Mouse (Mus musculus): Measurements from ENCODE around the gene Gm5108. TPM values are rescaled to one million over a fixed set of nuclear protein-coding genes. Genes with fewer than 3 reads are reported as not detected.

The Gm5108 gene
- polyA plus RNA-seq, 1 experiment = not detected

DNA sequence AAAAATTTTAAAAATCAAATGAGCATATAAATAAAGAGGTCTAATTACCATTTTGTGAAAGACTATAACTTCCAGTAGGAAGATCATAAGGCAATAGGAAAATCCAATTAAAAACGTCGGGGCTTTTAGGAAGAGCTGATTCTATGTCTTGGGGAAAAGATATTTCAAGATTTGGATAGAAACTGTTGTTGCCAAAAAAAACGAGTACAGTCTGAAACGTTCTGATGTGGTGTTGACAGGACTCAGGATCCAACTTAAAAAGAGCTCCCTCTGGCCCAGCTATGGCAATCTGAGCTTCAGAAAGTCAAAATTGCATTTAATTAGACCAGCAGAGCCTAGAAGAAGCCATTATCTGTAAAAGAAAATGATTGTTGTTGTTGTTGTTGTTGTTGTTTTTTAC lies 12.6 kb downstream of the Gm5108 start:
- Histone ChIP-seq H3K4me1 (ENCODE audit: control insufficient read depth, insufficient read depth, low read length) (peaks cover 3% of the 10 kb centered on the region; the same call in 1 of the 2 replicates), H3K4me3 (ENCODE audit: insufficient read depth, low read length) (no peak overlapping the region), H3K27ac (ENCODE audit: insufficient read depth, low read length) (no peak overlapping the region)
- TF ChIP-seq CTCF (IDR thresholded peaks at IDR 0.05; ENCODE audit: extremely low read depth, insufficient read depth, low read length) (no peak), POLR2A (IDR thresholded peaks at IDR 0.05; ENCODE audit: extremely low read depth, insufficient read depth, low read length) (no peak)

DNA sequence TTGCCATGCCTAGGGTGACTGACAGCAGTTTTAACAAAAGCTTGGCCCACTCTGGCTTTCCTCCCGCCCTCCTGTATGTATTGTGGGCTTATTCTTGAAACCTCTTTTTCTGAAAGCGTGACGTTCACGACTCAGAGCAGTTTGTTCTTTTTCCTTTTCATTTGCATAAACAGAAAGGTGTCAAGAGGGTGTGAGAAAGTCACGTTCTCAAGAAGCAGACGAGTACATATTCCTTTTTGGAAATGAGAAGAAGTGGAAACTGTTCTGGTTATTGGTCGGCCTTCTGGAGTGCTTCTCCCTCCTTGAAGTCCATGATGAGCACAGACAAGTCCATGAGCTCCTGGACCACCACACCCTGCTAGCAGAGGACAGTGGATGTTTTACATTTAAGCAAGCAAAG lies 14.0 kb downstream of the Gm5108 start:
- peaks cover 3% of the 10 kb centered on the region; the same call in 1 of the 2 replicates for H3K4me1 ChIP-seq (ENCODE audit: control insufficient read depth, insufficient read depth, low read length)
- no peak overlapping the region for H3K27ac ChIP-seq (ENCODE audit: insufficient read depth, low read length)
- TF ChIP-seq CTCF (IDR thresholded peaks at IDR 0.05; ENCODE audit: extremely low read depth, insufficient read depth, low read length) (no peak), POLR2A (IDR thresholded peaks at IDR 0.05; ENCODE audit: extremely low read depth, insufficient read depth, low read length) (no peak)
- no peak overlapping the region for H3K4me3 ChIP-seq (ENCODE audit: insufficient read depth, low read length)

DNA sequence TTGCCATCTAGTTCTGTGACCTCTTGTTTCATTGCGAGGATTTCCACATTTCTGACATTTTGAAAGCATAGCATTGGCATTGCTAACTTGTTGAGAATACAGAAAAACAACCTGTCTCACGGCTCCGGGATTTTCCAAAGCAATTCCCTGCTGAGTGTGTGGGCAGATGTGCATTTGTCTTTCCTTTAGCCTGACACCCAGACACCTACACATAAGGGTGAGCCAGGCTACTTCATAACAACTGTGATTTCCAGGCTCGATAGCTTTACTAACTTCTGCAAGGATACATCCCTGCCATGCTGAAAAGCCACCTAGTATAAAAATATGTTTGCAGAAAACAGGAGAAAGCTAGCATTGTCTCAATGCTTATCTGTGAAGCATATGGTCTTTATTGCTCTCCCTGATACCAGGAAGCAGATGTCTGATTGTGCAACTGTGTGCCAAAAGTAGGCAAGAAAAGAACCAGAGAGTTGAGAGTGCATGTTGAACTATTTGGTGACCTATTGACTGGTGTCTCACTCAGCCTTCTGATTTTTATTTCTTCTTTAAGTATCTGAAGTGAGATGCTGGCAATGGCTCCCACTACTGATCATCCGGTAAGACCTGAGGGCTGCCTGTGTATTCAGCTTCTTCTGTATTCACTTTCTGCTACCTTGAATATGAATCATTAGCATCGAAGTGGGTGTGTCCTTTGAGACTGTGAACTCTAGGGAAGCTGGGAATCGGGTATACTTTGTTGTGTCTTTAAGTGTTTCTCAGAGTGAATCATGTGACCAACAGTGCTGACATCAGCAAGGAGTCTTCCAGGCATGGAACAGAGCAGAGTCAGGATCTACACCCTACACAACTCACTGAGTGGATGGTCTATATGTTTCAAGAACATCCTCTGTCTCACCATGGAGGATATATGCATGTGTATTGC lies 20.5 kb downstream of the Gm5108 start:
- Histone ChIP-seq H3K4me3 (ENCODE audit: insufficient read depth, low read length) (no peak overlapping the region), H3K4me1 (ENCODE audit: control insufficient read depth, insufficient read depth, low read length) (no peaks in the 10 kb centered on the region; the same call in 1 of the 2 replicates), H3K27ac (ENCODE audit: insufficient read depth, low read length) (no peak overlapping the region)
- TF ChIP-seq POLR2A (IDR thresholded peaks at IDR 0.05; ENCODE audit: extremely low read depth, insufficient read depth, low read length) (no peak), CTCF (IDR thresholded peaks at IDR 0.05; ENCODE audit: extremely low read depth, insufficient read depth, low read length) (no peak)

DNA sequence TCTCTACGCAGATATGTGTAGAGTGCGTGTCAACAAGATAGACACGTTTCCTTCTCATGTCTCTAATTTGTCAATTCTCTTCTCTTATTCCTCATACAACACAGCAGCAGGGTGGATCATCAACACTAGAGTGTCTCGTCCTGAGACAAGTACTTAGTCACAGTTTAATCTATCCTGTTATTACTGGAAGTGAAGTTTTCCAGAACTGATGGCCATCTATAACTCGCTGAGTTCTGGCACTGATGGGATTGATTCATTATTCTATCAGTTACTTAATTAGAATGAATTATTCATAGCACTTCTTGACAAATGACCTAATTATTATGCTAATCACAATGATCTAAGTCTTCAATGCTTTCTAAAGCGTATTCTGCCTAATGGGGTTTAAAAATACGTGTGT lies 28.1 kb downstream of the Gm5108 start:
- Histone ChIP-seq H3K27ac (ENCODE audit: insufficient read depth, low read length) (no peak overlapping the region), H3K4me1 (ENCODE audit: control insufficient read depth, insufficient read depth, low read length) (no peaks in the 10 kb centered on the region), H3K4me3 (ENCODE audit: insufficient read depth, low read length) (no peak overlapping the region)
- TF ChIP-seq CTCF (IDR thresholded peaks at IDR 0.05; ENCODE audit: extremely low read depth, insufficient read depth, low read length) (no peak), POLR2A (IDR thresholded peaks at IDR 0.05; ENCODE audit: extremely low read depth, insufficient read depth, low read length) (no peak)

DNA sequence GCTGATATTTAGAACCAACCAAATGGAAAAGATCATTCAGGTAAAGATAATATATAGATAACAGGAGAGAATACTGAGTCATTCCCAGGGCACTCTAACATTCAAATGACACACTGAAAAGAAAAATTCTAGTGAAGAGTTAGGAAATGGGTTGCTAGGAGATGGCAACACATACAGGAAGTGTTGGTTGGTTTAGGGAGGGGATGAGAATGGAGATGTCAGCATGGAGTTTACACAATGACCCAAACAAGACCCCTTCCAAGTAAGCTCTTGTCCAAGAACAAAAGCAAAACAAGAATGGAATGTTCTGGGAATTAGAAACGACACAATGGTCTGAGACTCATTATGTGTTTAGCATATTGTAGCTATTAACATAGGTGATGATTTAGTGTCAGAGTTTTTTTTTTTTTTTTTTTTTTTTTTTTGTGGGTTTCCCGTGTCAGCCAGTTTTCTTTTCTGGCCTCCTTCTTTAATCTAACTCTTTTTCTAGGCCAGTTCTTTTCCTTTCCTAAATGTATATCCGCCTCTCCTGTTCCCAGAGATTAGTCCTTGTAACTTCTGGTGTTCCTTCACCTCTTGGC lies 40.6 kb downstream of the Gm5108 start:
- H3K27ac ChIP-seq (ENCODE audit: insufficient read depth, low read length) = no peak overlapping the region
- no peak overlapping the region for H3K4me3 ChIP-seq (ENCODE audit: insufficient read depth, low read length)
- no peaks in the 10 kb centered on the region for H3K4me1 ChIP-seq (ENCODE audit: control insufficient read depth, insufficient read depth, low read length)
- no peak for TF ChIP-seq CTCF (IDR thresholded peaks at IDR 0.05; ENCODE audit: extremely low read depth, insufficient read depth, low read length)
- no peak for TF ChIP-seq POLR2A (IDR thresholded peaks at IDR 0.05; ENCODE audit: extremely low read depth, insufficient read depth, low read length)

DNA sequence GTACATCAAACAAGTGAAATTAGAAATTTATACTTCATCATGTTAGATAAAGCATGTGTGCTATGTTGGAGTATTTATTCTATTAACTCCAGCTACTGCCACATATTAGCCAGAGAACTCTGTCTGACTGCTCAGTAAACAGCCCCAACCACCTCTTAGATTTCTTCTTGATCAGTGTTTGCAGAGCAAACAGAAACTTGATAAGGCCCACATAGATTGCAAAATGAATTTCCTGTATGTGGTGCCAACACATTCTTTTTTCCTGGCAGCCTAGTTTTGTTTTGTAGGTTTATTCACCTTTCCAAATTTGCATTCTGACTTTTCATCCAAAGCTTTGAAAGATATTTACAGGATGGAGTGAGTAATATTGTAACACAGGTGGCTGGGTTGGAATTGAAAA lies 49.0 kb downstream of the Gm5108 start:
- no peaks in the 10 kb centered on the region for H3K4me1 ChIP-seq (ENCODE audit: control insufficient read depth, insufficient read depth, low read length)
- H3K4me3 ChIP-seq (ENCODE audit: insufficient read depth, low read length) = no peak overlapping the region
- no peak for TF ChIP-seq POLR2A (IDR thresholded peaks at IDR 0.05; ENCODE audit: extremely low read depth, insufficient read depth, low read length)
- no peak for TF ChIP-seq CTCF (IDR thresholded peaks at IDR 0.05; ENCODE audit: extremely low read depth, insufficient read depth, low read length)
- no peak overlapping the region for H3K27ac ChIP-seq (ENCODE audit: insufficient read depth, low read length)

DNA sequence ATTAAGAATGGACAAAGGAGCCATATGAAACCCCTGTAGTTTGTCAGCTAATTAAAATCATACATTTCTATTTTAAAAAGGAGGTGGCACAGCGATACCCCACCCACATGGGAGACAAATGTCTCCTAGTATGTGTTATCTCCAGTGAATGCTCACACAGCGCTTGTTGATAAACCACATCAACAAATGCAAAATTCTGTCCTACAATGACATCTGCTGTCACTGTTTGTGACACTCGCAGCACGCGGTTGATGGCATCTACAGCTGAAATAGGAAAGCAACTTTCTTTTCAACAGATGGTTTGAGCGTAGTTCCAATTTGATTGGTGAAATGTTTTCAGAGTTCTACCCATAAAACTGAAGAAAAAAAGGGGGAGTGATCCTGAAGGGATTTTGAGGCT lies 61.1 kb downstream of the Gm5108 start:
- Histone ChIP-seq H3K4me3 (ENCODE audit: insufficient read depth, low read length) (no peak overlapping the region), H3K4me1 (ENCODE audit: control insufficient read depth, insufficient read depth, low read length) (no peaks in the 10 kb centered on the region), H3K27ac (ENCODE audit: insufficient read depth, low read length) (no peak overlapping the region)
- TF ChIP-seq CTCF (IDR thresholded peaks at IDR 0.05; ENCODE audit: extremely low read depth, insufficient read depth, low read length) (peak; percentile 12; the same call in 1 of the 2 replicates), POLR2A (IDR thresholded peaks at IDR 0.05; ENCODE audit: extremely low read depth, insufficient read depth, low read length) (no peak)

DNA sequence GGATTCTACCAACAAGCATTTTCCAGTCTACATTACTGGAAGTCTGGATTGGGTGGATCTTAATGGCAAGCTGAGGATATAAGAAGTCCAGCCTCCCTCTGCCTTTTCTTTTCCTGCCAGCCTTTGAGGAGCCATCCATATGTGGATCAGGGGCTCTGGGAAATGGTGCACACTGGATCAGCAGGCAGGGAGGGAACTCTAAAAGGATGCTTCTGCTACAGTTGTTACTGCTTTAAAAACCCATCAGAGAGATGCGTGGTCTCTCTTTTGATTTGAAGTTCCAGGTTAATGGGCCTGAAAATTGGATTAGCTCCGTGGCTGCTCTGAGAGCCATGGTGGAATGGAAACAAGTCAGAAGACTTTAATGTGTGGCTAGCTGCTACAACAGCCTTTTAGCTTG lies 62.4 kb downstream of the Gm5108 start:
- TF ChIP-seq CTCF (IDR thresholded peaks at IDR 0.05; ENCODE audit: extremely low read depth, insufficient read depth, low read length) (no peak), POLR2A (IDR thresholded peaks at IDR 0.05; ENCODE audit: extremely low read depth, insufficient read depth, low read length) (no peak)

DNA sequence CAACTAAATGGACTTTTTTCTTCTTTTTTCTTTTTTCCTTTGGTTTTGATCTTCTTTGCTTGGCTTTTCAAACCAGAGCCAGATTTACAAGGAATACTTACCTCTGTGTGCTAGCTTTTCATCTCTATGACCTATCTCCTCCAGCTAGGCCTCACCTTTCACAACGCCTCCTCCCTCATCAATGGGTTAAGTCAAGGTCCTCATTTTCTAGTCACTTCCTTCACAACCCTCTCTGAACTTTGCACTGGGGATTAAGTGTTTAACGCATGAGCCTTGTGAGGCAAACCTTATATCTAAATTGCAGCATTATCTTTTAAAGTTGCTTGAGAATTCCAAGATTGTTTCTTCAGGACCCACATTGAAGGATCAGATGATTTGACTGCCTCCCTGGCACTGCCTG lies 63.0 kb downstream of the Gm5108 start:
- TF ChIP-seq POLR2A (IDR thresholded peaks at IDR 0.05; ENCODE audit: extremely low read depth, insufficient read depth, low read length) (no peak), CTCF (IDR thresholded peaks at IDR 0.05; ENCODE audit: extremely low read depth, insufficient read depth, low read length) (no peak)
- H3K4me1 ChIP-seq (ENCODE audit: control insufficient read depth, insufficient read depth, low read length) = no peaks in the 10 kb centered on the region
- no peak overlapping the region for H3K4me3 ChIP-seq (ENCODE audit: insufficient read depth, low read length)
- no peak overlapping the region for H3K27ac ChIP-seq (ENCODE audit: insufficient read depth, low read length)

More for the DNA sequence above, 62.4 kb downstream of the Gm5108 start:
- H3K4me3 ChIP-seq (ENCODE audit: insufficient read depth, low read length) = no peak overlapping the region
- H3K4me1 ChIP-seq (ENCODE audit: control insufficient read depth, insufficient read depth, low read length) = no peaks in the 10 kb centered on the region
- H3K27ac ChIP-seq (ENCODE audit: insufficient read depth, low read length) = no peak overlapping the region

DNA sequence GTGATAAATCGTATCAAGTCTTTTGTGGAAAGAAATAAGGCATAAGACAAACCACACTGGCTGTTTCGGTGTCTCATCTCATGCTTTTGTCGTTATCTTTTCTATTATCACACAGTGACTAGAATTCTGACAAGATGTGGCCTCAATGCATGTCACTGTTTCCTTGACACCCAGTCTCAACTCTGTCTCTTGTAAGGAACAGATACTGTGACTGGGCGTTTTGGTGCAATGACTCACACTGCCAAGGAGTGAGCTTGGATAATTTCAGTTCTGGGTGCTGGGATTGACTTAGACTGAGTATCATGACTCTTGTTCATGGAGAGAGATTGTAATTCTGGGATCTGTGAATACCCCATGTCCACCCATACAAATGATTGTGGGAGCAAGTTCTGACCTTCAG lies 65.6 kb downstream of the Gm5108 start:
- H3K27ac ChIP-seq (ENCODE audit: insufficient read depth, low read length) = no peak overlapping the region
- no peak for TF ChIP-seq POLR2A (IDR thresholded peaks at IDR 0.05; ENCODE audit: extremely low read depth, insufficient read depth, low read length)
- no peak for TF ChIP-seq CTCF (IDR thresholded peaks at IDR 0.05; ENCODE audit: extremely low read depth, insufficient read depth, low read length)
- no peaks in the 10 kb centered on the region for H3K4me1 ChIP-seq (ENCODE audit: control insufficient read depth, insufficient read depth, low read length)
- no peak overlapping the region for H3K4me3 ChIP-seq (ENCODE audit: insufficient read depth, low read length)
